Mouse (Mus musculus) intestine, postnatal 0 days (tissue): Measurements from ENCODE around the gene Gaa. TPM values are rescaled to one million over a fixed set of nuclear protein-coding genes. Genes with fewer than 3 reads are reported as not detected.
"Not testable (repeated sequence)": the region's sequence is repeated elsewhere in the genome, so short reads cannot be mapped to it uniquely, and the experiment has no call there.

Source experiments
- ATAC-seq: fragments of 200-750 bp; cut with Nextera tagmentation; 2 replicates; pipeline ENCODE4 v1.8.0; 2017; ENCODE audit warnings: mild to moderate bottlenecking, moderate TSS enrichment, moderate library complexity
- H3K27ac ChIP-seq: fragments of 300-500 bp; sonication (generic); 2 replicates; pipeline ENCODE4 v1.5.1; 2014; ENCODE audit warnings: mild to moderate bottlenecking, low read depth, low read length, moderate library complexity
- H3K27me3 ChIP-seq: fragments of 300-500 bp; sonication (generic); replicated peaks from 2 replicates; pipeline ENCODE4 v1.6.1; 2014; ENCODE audit warnings: low read length, mixed read lengths; ENCODE audit not compliant: control insufficient read depth, insufficient read depth
- H3K36me3 ChIP-seq: fragments of 300-500 bp; sonication (generic); 2 replicates; pipeline ENCODE4 v1.6.1; 2014; ENCODE audit warnings: mild to moderate bottlenecking, moderate library complexity; ENCODE audit not compliant: control insufficient read depth, insufficient read depth
- H3K4me1 ChIP-seq: fragments of 300-500 bp; sonication (generic); replicated peaks from 2 replicates; pipeline ENCODE4 v1.6.1; 2014; ENCODE audit warnings: antibody characterized with exemption, low read length, mixed read lengths; ENCODE audit not compliant: control insufficient read depth, insufficient read depth
- H3K4me2 ChIP-seq: fragments of 300-500 bp; sonication (generic); replicated peaks from 2 replicates; pipeline ENCODE4 v1.6.1; 2014; ENCODE audit warnings: low read depth, mild to moderate bottlenecking, moderate library complexity
- H3K4me3 ChIP-seq: fragments of 300-500 bp; sonication (generic); 2 replicates; pipeline ENCODE4 v1.5.1; 2014; ENCODE audit warnings: low read depth, low read length
- H3K9ac ChIP-seq: fragments of 300-500 bp; sonication (generic); 2 replicates; pipeline ENCODE4 v1.6.1; 2014; ENCODE audit warnings: mild to moderate bottlenecking, low read depth, low read length
- H3K9me3 ChIP-seq: fragments of 300-500 bp; sonication (generic); 2 replicates; pipeline ENCODE4 v1.6.1; 2016; ENCODE audit warnings: mixed run types; ENCODE audit not compliant: control insufficient read depth
- CTCF ChIP-seq: sonication (generic); IDR thresholded peaks from 2 replicates; pipeline ENCODE4 v1.5.1; 2016; ENCODE audit warnings: low read depth, mild to moderate bottlenecking, control low read depth, antibody characterized with exemption, moderate library complexity
- WGBS: fragments of 180-500 bp; shearing (Covaris S2); extraction: QIAGEN DNeasy Blood & Tissue Kit; methylation state at CpG from one replicate; pipeline ENCODE4 v1.1.7; 2014; 5-methylcytosine and 5-hydroxymethylcytosine counted together
- polyA plus RNA-seq: library from polyadenylated mRNA; unstranded; fragments of >200 nt; fragmentation: Nextera tagmentation; extraction: Ambion mirVana; gene quantifications from 2 replicates; pipeline ENCODE4 v1.2.1, GENCODE M21; 2015

The Gaa gene
- polyA plus RNA-seq, 1 experiment from 2014 or later: 71.6 TPM

DNA sequence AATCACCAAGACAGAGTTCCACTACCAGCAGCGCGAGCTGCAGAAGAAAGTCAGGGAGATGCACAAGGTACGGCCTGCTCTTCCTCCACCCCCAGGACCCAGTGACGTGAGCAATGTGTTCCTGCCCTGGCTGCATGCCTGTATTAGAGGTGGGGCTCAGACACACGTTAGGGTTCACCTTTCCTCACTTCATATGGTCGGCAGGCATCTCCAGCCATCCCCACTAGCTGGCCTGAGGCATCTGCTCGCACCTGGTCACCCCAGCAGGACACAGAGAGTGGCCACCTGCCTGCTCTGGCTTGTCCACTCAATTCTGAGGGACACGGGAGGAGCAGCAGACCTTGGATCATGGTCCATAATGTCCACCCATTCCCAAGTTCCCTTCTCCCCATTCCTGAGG lies 7.7 kb upstream of the Gaa start:
- TF ChIP-seq CTCF: no peak
- Histone ChIP-seq H3K36me3 (no peaks in the 10 kb centered on the region), H3K9ac (no peak overlapping the region), H3K4me2 (no peak overlapping the region), H3K9me3 (no peaks in the 10 kb centered on the region), H3K27ac (no peak overlapping the region), H3K27me3 (no peaks in the 10 kb centered on the region), H3K4me3 (no peak overlapping the region), H3K4me1 (no peaks in the 10 kb centered on the region)
- WGBS: 85% methylated on average over 8 of the region's 8 CpGs
- no peak for ATAC-seq

DNA sequence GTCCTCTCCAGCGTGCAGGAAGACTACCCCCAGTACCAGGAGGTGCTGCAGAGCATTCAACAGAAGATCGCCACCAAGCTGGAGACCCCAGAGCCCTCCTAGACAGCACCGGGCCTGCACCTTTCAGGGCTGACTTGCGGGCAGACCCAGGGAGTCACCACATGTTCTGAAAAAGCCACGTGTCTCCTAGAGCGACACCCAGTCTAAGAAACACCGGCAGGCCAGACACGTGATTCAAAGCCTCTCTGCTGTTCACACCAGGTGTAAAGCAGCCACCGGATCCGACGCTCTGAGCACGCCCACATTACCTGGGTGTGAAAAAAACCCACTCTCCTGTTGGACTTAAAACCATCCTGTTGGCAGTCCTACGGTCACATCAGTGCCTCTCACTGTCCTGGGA lies 3.3 kb upstream of the Gaa start:
- no peak overlapping the region for H3K27ac ChIP-seq
- TF ChIP-seq CTCF: no peak
- 91% methylated on average over 13 of the region's 13 CpGs for WGBS
- no peaks in the 10 kb centered on the region for H3K9me3 ChIP-seq
- no peaks in the 10 kb centered on the region for H3K27me3 ChIP-seq
- H3K4me2 ChIP-seq: no peak overlapping the region
- no peaks in the 10 kb centered on the region; the same call in 1 of the 2 replicates for H3K36me3 ChIP-seq
- ATAC-seq: no peak
- H3K9ac ChIP-seq: no peak overlapping the region
- no peak overlapping the region for H3K4me3 ChIP-seq
- no peaks in the 10 kb centered on the region for H3K4me1 ChIP-seq

DNA sequence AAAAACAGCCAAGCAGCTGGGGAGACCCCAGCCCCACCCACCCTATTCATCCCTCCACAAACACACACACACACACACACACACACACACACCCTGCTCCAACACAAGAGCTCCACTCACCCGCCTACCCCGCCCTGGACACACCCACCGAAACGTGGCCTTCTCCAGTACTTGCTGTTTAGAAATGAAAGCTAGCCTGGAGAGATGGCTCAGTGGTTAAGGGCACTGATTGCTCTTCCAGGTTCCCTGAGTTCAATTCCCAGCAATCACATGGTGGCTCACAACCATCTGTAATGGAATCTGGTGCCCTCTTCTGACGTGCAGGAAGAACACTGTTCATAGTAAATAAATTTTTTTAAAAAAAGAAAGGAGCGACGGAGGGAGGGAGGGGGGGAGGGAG lies 1.9 kb upstream of the Gaa start:
- Histone ChIP-seq H3K27ac (no peak overlapping the region), H3K4me3 (no peak overlapping the region), H3K4me1 (no peaks in the 10 kb centered on the region), H3K36me3 (peaks cover 3% of the 10 kb centered on the region; the same call in 1 of the 2 replicates), H3K9me3 (no peaks in the 10 kb centered on the region), H3K4me2 (no peak overlapping the region), H3K27me3 (no peaks in the 10 kb centered on the region), H3K9ac (no peak overlapping the region)
- TF ChIP-seq CTCF: no peak
- no peak for ATAC-seq
- WGBS: 69% methylated on average over 7 of the region's 7 CpGs

DNA sequence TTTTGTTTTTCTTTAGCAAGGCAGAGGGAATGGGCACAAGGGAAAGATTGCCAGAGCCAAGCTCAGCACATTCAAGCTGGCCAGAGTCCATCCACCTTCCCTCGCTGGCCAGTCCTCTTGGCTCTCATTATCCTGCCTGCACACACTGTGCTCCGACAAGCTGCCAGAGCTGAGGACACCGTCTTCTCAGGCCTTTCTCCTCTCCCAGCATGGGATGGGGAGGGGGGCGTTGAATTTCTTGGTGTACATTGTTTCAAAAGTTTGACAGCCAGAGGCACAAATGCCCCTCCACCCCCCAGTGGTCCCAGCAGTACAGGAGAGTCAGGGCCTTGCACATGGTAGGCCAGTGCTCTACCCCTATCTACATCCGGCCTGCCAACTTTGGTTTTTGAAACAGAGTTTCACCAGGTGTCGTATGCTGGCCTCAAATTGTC lies 429 bp upstream of the Gaa start:
- Histone ChIP-seq H3K4me1 (no peaks in the 10 kb centered on the region), H3K4me2 (peak overlapping the region; percentile 97), H3K4me3 (no peak overlapping the region), H3K27ac (peak overlapping the region; percentile 31; the same call in 1 of the 2 replicates), H3K36me3 (peaks cover 3% of the 10 kb centered on the region; the same call in 1 of the 2 replicates), H3K27me3 (no peaks in the 10 kb centered on the region), H3K9me3 (no peaks in the 10 kb centered on the region), H3K9ac (no peak overlapping the region)
- ATAC-seq: peak; percentile 23; the same call in 1 of the 2 replicates
- no peak for TF ChIP-seq CTCF
- WGBS: 41% methylated on average over 6 of the region's 6 CpGs

DNA sequence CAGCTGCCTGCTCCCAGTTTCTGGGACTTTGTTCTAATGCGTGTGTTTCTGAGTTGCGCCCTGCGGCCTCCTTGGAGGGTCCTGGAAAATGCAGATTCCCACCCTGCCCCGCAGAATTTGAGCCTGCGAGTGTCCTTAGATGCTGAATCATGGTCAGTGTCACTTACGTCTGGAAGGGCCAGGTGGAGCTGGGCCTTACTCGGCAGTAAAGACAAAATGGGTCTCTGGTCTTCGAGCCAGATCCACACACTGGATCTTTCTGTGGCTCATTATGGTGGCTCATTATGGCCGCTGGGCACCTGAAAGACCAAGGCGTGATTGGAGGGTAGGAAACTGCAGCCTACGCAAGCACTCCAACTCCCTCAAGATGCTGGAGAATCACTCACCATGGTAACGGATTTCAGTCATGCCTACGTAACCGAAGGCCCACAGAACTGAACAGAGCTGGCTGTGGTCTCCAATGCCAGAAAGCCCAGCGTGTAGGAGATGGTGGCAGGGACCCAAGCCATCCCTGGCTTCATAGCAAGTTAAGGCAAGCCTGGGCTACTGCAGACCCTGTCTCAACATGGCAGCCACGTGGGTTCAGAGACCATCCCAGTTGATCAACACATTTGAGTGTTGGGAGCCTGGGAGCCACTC lies 989 bp downstream of the Gaa start:
- 78% methylated on average over 16 of the region's 16 CpGs for WGBS
- H3K27ac ChIP-seq: peak overlapping the region; percentile 87; the same call in 1 of the 2 replicates
- H3K4me3 ChIP-seq: peak overlapping the region; percentile 64
- H3K4me1 ChIP-seq: no peaks in the 10 kb centered on the region
- H3K9me3 ChIP-seq: no peaks in the 10 kb centered on the region
- TF ChIP-seq CTCF: no peak
- H3K27me3 ChIP-seq: no peaks in the 10 kb centered on the region
- H3K9ac ChIP-seq: peak overlapping the region; percentile 79; the same call in 1 of the 2 replicates
- H3K36me3 ChIP-seq: peaks cover 13% of the 10 kb centered on the region
- ATAC-seq: no peak
- H3K4me2 ChIP-seq: peak overlapping the region; percentile 97

DNA sequence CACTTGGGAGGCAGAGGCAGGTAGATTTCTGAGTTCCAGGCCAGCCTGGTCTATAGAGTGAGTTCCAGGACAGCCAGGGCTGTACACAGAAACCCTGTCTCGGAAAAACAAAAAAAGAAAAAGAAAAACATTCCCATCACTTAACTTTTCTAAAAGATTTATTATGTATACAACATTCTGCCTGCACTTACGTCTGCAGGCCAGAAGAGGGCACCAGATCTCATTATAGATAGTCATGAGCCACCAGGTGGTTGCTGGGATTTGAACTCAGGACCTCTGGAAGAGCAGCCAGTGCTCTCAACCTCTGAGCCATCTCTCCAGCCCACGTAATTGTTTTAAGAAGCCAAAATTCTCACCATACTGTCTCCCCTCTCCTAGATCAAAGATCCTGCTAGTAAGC lies 4.8 kb downstream of the Gaa start:
- not testable (repeated sequence) for H3K9ac ChIP-seq, ATAC-seq, H3K27ac ChIP-seq, H3K4me1 ChIP-seq, H3K4me2 ChIP-seq, H3K4me3 ChIP-seq, H3K27me3 ChIP-seq, H3K9me3 ChIP-seq
- peaks cover 38% of the 10 kb centered on the region for H3K36me3 ChIP-seq
- 68% methylated on average over 3 of the region's 3 CpGs for WGBS
- peak; percentile 69 for TF ChIP-seq CTCF
